Mouse (Mus musculus) liver, postnatal 0 days (tissue): ENCODE measurements around the gene Adcy10.

Source experiments
- CTCF ChIP-seq: sonication (generic); IDR thresholded peaks from 2 replicates; pipeline ENCODE4 v1.5.1; 2016; ENCODE audit warnings: antibody characterized with exemption, low read depth
- EP300 ChIP-seq: IDR thresholded peaks from 2 replicates; pipeline ENCODE4 v1.6.1; 2016; ENCODE audit warnings: antibody characterized with exemption, low read depth, mild to moderate bottlenecking

DNA sequence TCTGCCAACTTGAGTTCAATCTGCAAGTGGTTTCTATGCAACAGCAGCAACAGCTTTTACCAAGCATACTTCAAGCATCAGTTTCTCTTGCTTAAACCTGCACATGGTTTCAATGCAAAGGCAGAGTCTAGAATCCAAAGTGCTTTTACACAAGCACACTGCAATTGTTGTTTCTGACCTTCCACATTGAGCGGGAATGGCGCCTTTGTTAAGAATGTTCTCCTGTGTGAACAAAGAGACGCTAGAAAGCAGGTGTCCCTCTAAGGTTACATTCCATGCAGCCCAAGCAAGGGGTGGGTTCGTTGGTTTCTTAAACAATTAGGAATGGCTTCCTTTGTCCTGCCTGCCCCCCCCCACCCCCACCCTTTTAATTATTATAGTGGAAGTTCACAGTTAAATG is 128.9 kb downstream of the Adcy10 start:
- TF ChIP-seq CTCF (no peak), EP300 (no peak)
